Mouse (Mus musculus): ENCODE data around the gene Zfp661.
"Not testable (repeated sequence)": the region's sequence is repeated elsewhere in the genome, so short reads cannot be mapped to it uniquely, and the experiment has no call there.

Gene Zfp661

DNA sequence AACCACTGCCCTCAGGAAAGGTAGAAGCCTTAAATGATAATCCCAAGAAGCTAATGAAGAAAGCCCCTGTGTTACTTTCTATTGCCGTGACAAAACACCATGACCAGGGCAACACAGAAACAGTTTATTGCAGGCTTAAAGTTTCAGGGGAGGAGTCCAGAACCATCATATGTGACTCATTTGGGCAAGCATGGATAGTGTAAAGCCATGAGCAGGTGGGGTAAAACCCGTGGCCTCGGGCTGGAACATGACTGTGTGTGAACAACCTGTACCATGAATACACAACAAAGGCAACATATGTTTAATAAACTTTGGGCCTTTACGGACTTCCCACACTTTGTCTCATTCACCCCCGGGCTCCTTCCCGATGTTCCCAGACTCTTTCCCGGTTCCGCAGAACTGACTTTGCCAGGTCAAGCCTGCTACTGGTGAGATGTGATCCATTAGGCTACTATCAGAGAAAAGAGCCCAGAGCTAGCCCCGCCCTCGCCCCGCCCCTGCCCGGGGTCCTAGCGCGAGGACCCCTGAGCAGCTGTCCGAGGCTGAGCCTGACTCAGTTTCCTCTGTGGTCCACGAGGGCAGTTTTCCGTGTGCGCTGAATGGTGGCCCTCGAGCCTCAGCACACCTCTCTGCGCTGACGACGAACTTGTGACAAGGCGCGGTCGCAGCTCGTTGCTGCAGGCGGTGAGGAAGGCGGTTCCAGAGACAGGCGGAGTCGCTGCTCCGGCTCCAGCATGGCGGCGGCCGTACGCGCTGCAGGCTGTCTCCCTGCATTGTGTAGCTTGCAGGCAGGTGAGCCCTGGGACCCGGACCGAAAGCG, at the start of gene Zfp661, which contains the start of gene Mrps5:
Zfp661 (minus strand) TSS at position 401 of the 820 bp plus-strand sequence.
Mrps5 (plus strand) TSS at position 529 of the 820 bp plus-strand sequence.
- DNase-seq, result peak; percentile 86

DNA sequence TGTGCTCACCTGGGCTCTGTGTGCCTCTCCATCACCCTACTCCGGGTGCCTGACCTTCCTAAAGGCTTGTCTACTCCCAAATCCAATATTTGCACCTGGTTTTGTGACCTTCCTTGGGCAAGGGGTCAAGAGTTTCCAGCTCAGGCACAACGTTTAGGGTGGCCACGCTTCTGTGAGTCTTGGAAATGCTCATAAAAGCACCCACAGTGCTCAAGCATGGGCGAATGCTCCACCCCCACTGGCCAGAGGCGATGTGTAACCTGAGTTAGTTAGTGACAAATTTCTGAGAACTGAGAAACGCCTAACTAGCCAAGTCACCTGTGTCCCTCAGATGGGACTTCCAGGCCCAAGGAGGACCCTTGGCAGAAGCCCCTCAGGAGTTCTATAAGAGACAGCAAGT, 48.7 kb upstream of the Zfp661 start:
- DNase-seq, result no peak

- DNase-seq, result no peak
These were observed 45.7 kb upstream of the Zfp661 start for GRCm38 (mm10) chr2:127632601-127633000.

DNA sequence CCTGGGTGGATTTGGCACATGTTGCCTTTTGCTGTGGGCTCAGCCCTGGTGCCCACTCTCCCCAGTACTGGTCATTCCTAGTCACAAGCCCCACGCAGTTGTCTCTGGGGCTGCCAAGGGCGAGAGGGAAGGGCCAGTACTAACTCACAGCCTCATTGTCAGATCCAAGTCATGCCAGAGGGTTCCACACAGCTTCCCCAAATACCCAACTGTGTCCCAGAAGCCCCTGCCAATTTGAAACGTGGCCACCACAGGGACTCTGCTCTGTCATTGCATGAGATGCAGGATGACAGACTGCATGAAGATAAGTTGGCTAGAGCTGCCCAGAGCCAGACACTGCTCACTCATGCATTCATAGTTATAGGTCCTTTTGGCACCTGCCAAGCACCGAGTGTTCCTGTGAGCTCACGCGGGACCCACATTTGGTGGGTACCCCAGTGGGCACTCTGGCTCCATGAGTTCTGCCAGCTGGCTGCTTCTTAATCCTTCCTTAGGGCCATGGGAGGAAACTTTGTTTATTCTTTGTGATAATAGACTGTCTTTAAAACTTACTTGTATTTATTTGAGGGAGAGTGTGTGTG, 41.2 kb upstream of the Zfp661 start:
- DNase-seq, result peak; percentile 18

DNA sequence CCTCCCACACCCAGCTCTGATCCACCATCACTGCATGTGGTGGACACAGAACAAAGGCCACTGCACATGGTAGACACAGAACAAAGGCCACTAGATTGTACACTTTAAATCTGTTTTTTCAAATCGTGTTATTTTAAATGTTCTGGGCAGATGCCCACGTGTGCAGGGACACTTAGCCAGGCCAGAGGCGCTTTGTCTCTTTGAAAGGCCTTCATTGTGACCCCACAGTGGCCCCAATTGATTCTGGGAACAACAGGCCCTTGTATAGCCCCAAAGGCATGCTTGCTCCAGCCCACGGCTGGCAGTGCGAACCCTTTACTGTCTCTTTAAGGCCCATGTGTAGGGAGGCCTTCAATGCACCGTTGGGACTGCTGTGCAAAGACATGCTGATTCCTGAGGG, 40.5 kb upstream of the Zfp661 start:
- DNase-seq, result peak; percentile 33

DNA sequence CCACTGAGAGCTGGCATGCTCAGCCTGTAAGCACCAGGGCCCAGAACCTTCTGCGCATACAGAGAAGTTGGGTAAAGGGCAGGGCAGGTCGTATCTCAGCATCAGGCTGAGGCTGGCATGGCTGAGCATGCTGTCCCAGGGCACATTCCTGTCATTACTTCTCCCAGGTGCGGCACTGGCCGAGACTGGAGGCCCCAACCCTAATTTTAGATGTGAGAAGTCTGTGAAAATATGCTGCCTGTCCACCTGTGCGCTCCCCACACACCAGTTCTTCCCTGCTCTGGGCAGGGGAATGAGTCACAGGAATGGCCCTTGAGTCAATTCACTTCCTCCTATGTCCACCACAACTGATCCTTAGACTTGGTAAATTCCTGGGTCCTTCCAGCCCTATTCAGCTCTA, 38.8 kb upstream of the Zfp661 start:
- no peak for DNase-seq

GRCm38 (mm10) chr2:127624786-127625185, 37.9 kb upstream of the Zfp661 start:
- DNase-seq, result no peak

GRCm38 (mm10) chr2:127622065-127622464, 35.2 kb upstream of the Zfp661 start:
- no peak for DNase-seq

GRCm38 (mm10) chr2:127619311-127619710, 32.4 kb upstream of the Zfp661 start:
- DNase-seq, result no peak

GRCm38 (mm10) chr2:127612288-127612687, 25.4 kb upstream of the Zfp661 start:
- DNase-seq, result no peak

DNA sequence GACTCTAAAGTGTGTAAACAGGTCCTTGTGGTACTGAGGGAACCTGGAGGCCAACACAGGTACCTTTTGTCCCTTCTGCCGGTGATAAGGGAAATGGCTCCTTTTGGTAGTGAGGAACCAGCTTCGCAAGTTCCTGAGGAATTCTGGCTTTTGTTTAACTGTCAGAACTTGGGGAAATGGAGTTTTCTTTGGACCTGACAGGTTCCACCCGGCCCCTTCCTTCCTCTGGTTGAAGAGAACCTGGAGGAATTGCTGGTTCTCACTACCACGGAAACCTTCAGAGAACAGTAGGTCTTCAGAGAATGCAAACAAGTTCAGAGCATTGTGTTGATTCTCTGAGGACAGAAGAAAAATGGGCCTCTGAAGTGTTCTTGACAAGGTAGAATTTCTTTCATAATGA, 24.5 kb upstream of the Zfp661 start:
- no peak for DNase-seq

GRCm38 (mm10) chr2:127608986-127609385, 22.1 kb upstream of the Zfp661 start:
- DNase-seq, result no peak

- DNase-seq, result no peak
These were observed 21.3 kb upstream of the Zfp661 start for GRCm38 (mm10) chr2:127608234-127608633.

- no peak for DNase-seq
These were observed 18.3 kb upstream of the Zfp661 start for GRCm38 (mm10) chr2:127605203-127605602.

DNA sequence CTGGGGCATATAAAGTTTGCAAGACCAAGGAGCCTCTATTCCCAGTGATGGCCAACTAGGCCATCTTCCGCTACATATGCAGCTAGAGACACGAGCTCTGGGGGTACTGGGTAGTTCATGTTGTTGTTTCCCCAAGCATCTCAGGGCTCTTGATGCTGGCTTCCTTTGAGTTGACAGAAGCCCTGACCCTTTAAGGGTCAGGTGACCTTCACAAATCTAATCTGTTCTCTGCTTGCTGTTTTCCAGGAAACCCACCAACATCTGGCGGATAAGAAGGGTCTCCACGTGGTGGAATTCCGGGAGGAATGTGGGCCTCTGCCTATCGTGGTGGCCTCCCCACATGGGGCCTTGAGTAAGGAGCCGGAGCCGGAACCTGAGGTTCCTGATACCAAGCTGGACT, 16.5 kb upstream of the Zfp661 start:
- not testable (repeated sequence) for DNase-seq

DNA sequence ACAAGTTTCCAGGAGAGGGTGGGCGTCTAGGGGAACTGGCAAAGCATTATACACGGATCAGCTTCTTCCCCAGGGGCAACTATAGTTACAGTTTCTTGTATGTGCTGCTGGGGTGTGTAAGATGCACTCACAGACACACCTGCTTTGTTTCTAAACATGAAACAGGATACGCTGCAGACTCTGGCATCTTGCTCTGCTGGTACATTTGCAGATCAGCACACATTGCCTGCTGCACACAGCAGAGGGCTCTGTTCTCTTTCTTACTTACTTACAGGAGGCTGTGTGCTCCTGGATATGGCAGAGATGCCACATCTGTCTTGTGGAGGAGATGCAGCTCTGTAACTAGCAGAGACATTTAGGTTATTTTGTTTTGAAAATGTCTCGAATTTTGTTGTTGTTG, 3.9 kb upstream of the Zfp661 start:
- no peak for DNase-seq

DNA sequence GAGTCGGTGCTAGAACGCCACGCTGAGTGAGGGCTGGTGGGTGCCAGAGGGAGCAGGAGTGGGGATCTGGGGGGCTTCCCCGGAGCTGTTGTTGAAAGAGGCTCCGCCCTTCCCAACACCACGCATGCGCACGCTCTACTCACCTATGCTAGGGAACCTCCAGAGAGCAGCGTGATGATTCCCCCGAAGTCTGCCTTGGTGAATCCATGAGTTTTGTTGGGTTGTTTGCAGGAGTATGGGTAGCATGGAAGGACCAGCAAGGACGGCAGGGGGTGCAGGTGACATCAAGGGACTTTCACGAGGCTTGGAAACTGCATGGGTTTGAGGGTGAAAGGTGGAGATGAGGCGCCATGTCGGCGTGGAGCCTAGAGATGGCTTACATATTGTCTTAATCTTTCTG, 3.3 kb upstream of the Zfp661 start:
- no peak for DNase-seq

DNA sequence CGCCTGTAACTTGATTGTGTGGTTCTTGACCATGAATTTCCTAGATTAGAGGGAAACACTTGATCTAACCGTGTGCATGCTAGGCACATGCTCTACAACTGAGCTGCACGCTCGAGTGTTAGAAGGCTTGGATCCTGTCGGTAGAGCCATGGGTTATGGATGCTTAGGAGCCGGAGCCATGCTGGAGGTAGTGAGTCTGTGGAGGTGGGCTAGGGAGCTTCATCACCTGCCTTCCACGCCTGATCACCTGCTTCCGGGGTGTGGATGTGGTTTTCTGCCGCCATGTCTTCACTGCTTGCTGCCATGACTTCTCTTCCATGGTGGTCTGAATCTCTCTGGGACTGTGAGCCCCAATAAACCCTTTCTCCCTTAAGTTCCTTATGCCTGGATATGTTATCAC, 2.0 kb upstream of the Zfp661 start:
- no peak for DNase-seq

- no peak for DNase-seq
These were observed 585 bp upstream of the Zfp661 start for GRCm38 (mm10) chr2:127587514-127587844.

DNA sequence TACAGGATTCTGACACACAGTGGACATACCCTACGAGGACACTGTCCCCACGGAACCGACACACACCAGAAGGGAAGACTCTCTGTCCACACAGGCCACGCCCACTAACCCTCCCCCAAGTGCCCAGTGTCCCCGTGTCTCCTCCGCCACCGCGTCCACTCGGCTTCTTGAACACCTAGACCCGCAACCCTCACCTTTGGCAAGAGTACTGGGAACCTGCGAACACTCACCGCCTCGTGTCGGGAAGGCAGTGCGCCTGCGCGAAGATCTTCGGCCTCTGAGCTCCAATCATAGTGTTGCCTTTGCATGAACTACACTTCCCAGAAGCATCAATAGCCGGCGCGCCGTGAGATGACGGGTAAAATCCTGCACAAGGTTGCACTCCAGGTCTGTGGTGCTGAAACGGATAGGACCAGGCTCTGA, 2.4 kb downstream of the Zfp661 start:
- peak; percentile 98 for DNase-seq

GRCm38 (mm10) chr2:127573322-127573721, 13.6 kb downstream of the Zfp661 start:
- no peak for DNase-seq

- DNase-seq, result peak; percentile 86
These were observed 27.6 kb downstream of the Zfp661 start for GRCm38 (mm10) chr2:127559070-127559966.

DNA sequence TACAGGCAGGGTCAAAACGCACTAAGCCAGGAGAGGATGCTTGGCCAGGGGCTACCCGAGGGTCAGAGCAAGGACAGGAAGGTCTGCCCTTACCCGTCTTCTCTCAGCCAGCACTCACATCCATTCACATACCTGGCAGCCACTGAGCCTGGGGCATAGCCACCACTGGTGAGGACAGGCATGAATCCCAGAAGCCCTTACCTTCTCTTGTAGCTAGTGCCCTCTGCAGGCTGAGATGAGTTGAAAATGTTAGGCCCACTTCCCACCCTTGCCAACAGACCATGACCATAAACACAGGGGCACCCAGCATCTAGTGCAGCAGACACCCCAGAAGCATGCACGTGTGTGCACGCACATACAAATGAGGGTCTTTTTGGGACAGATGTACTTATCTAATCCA, 35.8 kb downstream of the Zfp661 start:
- peak; percentile 89 for DNase-seq

DNA sequence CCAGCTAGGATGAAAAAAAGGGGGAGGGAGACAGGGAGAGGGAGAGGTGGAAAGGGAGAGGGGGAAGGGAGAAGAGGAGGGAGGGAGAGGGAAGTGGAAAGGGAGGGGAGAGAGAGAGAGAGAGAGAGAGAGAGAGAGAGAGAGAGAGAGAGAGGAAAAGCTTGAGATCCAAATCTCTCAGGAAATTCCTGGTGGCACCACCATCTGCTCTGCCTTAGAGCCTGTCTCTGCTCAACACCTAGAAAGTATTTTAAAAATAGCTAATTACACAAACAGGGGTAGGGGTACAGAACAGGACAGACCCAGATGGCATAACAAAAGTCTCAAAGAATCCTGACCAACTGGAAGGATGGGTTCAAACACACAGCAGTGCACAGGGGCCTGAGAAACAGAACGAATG, 36.4 kb downstream of the Zfp661 start:
- DNase-seq, result no peak
